Mouse (Mus musculus): ENCODE measurements at regions not wholly inside any gene's neighbourhood (a gene's known extent, or its start where the extent isn't known, plus 50 kb on each side); places are given as distances from the start of the nearest gene placed in this dataset.

GRCm38 (mm10) chr13:52765508-52766181 lies 163.8 kb downstream of the Auh start:
- no peak overlapping the region for H3K27ac ChIP-seq
- no peaks in the 10 kb centered on the region for H3K79me2 ChIP-seq (ENCODE audit: inconsistent target)
- no peak overlapping the region for H3K4me3 ChIP-seq (ENCODE audit: inconsistent target)
- 59% methylated on average over 13 of the region's 13 CpGs for WGBS (ENCODE audit: missing documents)
- no peaks in the 10 kb centered on the region for H3K36me3 ChIP-seq (ENCODE audit: inconsistent target)

- WGBS (ENCODE audit: missing documents): no CpG with 5 or more reads among the region's 2 CpGs
- H3K4me3 ChIP-seq (ENCODE audit: inconsistent target): no peak overlapping the region
- no peaks in the 10 kb centered on the region for H3K79me2 ChIP-seq (ENCODE audit: inconsistent target)
- no peak overlapping the region for H3K27ac ChIP-seq
- H3K36me3 ChIP-seq (ENCODE audit: inconsistent target): no peaks in the 10 kb centered on the region
Measured at GRCm38 (mm10) chr13:52766236-52766635, 163.2 kb downstream of the Auh start.

- 97% methylated on average over 8 of the region's 8 CpGs for WGBS (ENCODE audit: missing documents)
- Histone ChIP-seq H3K79me2 (ENCODE audit: inconsistent target) (no peaks in the 10 kb centered on the region), H3K36me3 (ENCODE audit: inconsistent target) (no peaks in the 10 kb centered on the region), H3K27ac (no peak overlapping the region), H3K4me3 (ENCODE audit: inconsistent target) (no peak overlapping the region)
Measured at GRCm38 (mm10) chr13:52769956-52770355, 159.5 kb downstream of the Auh start.

GRCm38 (mm10) chr13:52771518-52771917 lies 158.0 kb downstream of the Auh start:
- WGBS (ENCODE audit: missing documents): 92% methylated on average over 3 of the region's 3 CpGs
- Histone ChIP-seq H3K27ac (no peak overlapping the region), H3K79me2 (ENCODE audit: inconsistent target) (no peaks in the 10 kb centered on the region), H3K36me3 (ENCODE audit: inconsistent target) (no peaks in the 10 kb centered on the region), H3K4me3 (ENCODE audit: inconsistent target) (no peak overlapping the region)

- 89% methylated on average over 4 of the region's 4 CpGs for WGBS (ENCODE audit: missing documents)
- H3K4me3 ChIP-seq (ENCODE audit: inconsistent target): no peak overlapping the region
- H3K27ac ChIP-seq: no peak overlapping the region
- H3K36me3 ChIP-seq (ENCODE audit: inconsistent target): no peaks in the 10 kb centered on the region
- H3K79me2 ChIP-seq (ENCODE audit: inconsistent target): no peaks in the 10 kb centered on the region
Measured at GRCm38 (mm10) chr13:52772081-52772480, 157.4 kb downstream of the Auh start.

GRCm38 (mm10) chr13:52777396-52778034 lies 152.0 kb downstream of the Auh start:
- H3K36me3 ChIP-seq (ENCODE audit: inconsistent target): no peaks in the 10 kb centered on the region
- no peak overlapping the region for H3K4me3 ChIP-seq (ENCODE audit: inconsistent target)
- WGBS (ENCODE audit: missing documents): 71% methylated on average over 6 of the region's 6 CpGs
- H3K27ac ChIP-seq: no peak overlapping the region
- no peaks in the 10 kb centered on the region for H3K79me2 ChIP-seq (ENCODE audit: inconsistent target)

- H3K27ac ChIP-seq: no peak overlapping the region
- H3K36me3 ChIP-seq (ENCODE audit: inconsistent target): no peaks in the 10 kb centered on the region
- WGBS (ENCODE audit: missing documents): 77% methylated on average over 4 of the region's 4 CpGs
- H3K79me2 ChIP-seq (ENCODE audit: inconsistent target): no peaks in the 10 kb centered on the region
- H3K4me3 ChIP-seq (ENCODE audit: inconsistent target): no peak overlapping the region
Measured at GRCm38 (mm10) chr13:52778848-52779247, 150.6 kb downstream of the Auh start.
